Mouse (Mus musculus): ENCODE data around the gene Atxn1.
A peak's percentile ranks its signal among the peaks of the same experiment; 100 is the strongest.

Atxn1 gene

DNA sequence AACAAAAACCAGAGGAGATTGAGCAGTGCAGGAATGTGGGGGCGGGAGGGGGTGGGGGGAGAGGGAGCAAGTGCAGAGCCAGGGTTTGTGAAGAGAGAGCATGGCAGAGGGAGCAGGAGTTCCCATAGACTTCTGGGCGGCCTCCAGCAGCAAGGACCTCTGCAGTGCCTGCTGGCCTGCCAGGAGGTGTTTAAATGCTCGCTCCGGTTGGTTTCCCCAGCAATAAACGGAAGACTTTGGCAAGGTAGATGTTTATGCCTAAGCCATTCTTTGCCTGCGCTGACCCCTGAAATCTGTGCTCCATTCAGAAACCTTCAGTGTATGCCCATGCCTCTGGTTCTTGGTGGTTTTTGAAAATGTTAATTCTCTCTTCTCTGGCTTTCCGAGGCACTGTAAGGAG, 438.6 kb downstream of the Atxn1 start:
- no peak for DNase-seq (ENCODE audit: low read depth, low spot score)

DNA sequence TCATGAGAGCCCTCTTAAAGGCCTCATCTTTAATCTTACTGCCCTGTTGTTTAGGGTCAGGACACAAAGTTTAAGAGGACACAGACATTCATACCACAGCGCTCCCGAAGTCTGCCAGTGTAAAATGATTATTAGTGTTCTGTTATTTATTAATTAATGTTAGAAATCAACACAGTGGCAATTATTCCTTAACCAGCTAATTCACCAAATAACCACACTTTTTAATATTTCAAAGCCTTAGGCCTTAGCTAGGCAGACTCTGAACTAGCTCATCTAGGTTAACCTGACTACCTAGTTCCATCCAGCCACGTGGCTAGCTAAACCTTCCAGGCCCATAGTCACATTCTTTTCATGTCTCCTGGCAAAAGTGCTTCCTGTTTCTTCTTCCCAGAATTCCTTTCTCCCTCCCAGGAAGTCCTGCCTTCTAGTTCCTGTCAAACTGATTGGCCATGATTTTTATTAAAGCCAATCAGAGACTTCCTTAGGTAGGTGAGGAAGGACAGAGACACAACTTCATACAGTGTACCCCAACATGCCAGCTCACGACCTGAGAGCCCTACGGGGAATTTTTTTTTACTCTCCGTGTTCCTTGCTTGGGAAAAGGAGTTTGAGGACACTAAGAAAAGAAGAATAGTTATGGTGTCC, 439.9 kb downstream of the Atxn1 start:
- no peak for DNase-seq (ENCODE audit: low read depth, low spot score)

DNA sequence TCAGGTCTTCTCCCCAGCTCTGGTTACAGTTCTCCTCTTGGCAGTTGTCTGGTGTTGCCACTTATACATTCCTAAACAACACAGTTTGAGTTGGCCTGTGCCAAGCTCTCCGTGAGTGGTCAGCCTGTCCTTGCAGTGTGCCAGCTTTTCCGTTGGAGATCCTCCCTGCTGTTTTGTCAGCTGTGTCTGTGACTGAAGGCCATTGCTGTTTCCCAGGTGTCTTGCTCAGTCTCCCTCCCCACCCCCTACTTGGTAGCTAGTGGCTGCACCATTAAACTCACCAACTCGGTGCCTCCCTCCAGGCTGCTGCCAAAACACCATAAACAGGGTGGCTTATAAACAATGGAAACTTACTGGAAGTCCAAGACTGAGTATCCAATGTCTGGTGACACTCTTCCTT, 440.5 kb downstream of the Atxn1 start:
- no peak for DNase-seq (ENCODE audit: low read depth, low spot score)

DNA sequence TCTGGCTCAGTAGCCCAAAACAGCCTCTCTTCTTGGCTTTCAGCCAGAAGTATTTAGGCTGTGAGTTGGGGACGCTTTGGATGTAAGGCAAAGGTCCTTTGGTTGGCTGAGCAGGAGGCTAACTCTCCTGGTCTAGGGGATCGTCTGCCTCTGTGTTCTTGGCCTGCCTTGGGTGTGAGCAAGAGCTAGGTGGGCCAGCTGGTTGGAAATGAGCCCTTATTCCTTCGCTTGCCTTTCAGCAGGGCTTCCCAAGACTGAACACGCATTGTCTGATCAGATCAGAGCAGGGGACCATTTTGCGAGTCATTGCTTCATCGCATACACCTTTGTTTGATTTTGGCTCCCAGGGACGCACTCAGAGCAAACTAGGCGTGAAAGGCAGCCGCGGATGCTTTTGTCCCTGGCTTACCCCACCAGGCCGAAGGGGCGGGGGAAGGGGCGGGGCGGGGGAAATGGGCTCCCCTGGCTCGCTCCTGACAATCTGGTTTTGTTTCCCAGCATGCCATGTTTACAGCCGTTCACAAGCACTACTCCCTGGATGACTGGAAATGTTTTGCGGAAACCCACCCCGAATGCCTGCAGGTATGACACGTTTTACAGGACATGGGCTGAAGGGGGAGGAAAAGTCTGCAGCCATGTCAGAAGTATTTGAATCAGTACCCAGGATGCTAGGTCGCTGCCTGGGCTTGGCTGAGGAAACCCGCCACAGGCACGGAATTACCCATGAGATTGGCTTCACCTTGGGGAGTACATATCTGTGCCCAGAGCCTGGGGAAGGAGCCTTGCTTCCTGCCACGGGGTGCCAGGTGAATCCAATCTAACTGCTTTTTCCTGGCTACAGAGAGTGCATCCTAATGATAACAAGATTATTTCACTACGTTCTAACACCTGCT, 448.1 kb downstream of the Atxn1 start:
- no peak for DNase-seq (ENCODE audit: low read depth, low spot score)

DNA sequence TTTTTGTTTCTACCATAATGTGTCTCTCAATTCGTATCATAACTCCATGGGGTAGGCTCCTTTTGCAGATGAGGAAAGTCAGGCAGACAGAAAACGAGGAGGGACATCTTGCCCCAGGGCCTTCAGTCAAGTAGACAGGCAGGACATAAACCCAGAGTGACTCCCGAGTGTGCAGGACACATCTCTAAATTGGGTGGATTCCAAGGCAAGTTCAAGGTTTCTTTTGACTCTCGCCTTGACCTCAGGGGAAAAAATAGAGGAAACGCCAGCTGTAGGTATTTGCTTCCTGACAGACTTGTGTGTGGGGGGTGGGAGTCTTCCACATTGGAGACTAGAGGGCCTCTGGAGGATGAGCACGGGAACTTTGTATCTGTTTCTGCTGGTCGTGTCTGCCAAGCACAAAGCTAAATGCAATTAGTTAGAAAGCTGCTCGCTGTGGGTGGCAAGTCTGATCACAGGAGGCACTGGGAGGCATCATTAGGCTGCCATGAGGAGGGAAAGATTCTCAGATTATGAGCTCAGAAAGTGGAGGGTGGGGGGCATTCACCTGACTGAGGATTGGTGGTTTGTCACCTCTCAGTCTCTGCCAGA, 449.9 kb downstream of the Atxn1 start:
- DNase-seq (ENCODE audit: low read depth, low spot score), result no peak

DNA sequence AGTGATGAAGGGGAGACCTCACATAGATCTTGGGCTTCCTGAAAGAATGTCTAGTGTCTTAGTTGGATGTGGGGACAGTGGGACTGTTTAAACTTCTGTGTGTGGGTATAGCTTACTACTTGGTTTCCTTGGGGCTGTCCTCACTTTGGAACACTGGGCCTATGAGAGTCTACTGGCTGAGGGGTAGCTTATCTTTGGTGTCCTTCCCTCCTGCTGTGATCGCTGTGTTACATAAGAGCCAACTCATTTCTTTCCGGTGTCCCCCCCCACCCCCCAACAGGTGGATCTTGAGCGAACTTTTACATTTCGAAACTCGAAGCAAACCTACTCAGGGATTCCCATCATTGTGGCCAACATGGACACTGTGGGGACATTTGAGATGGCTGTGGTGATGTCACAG, 450.7 kb downstream of the Atxn1 start:
- DNase-seq (ENCODE audit: low read depth, low spot score), result no peak

DNA sequence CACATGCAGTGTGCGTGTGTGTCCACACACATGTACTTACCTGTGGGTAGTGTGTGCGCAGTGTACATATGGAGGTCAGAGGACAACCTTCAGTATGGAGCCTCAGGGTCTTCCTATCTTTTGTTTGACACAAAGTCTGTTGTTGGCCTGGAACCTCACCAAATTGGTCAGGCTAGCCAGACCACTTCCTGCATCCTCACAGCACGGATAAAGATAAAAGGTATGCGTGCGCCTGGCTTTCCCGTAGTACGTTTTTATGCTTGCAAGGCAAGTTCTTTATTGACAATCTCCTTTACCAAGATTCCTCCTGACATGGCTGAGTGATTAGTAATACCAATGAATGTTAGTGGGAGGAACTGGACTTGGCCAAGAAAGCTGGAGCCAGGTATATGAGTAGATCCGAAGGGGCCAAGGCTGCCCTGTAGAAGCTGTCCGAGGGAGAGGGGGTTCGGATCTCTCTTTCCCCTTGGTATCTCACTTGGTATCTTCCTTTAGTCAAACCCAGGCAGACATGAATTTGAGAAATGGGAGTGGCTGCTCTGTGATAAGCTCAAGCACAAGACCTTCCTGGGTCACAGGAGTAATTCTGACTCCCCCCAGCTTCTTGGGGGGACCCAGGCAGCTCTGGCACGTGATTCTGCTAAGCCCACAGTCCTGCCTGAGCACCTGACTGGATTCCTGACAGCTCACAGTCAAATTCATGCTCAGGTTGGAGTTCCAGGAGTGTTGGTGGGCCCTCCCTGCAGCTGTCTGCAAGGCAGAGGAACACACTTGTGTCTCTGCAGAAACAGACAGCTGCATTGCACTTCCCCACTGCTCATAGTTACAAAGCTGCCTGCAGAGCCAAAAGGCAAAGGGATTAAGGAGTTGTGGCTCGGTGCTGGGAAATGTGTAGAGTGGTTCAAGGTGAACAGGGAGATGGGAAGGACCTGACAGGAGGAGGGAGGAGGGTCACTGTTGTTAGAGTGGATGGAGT, 451.5 kb downstream of the Atxn1 start:
- DNase-seq (ENCODE audit: low read depth, low spot score), result no peak

DNA sequence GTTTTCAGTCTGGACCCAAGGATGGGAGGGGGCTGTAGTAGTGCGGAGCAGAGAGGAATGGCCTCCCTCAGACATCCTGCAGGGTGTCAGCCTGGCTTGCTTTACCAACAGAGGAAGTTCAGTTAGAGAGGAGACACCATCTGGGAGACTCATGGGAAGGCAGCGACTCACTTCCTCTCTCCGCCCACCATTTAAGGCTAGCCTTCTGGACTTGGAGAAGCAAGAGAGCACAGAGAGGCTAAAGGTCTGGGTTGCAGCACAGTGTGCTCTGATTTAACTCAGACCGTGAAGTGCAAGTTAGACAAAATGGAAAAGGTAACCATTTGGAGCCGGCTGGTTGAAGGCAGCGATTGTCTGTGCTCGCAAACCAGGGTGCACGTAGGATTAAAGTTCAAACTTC, 452.3 kb downstream of the Atxn1 start:
- DNase-seq (ENCODE audit: low read depth, low spot score), result no peak

DNA sequence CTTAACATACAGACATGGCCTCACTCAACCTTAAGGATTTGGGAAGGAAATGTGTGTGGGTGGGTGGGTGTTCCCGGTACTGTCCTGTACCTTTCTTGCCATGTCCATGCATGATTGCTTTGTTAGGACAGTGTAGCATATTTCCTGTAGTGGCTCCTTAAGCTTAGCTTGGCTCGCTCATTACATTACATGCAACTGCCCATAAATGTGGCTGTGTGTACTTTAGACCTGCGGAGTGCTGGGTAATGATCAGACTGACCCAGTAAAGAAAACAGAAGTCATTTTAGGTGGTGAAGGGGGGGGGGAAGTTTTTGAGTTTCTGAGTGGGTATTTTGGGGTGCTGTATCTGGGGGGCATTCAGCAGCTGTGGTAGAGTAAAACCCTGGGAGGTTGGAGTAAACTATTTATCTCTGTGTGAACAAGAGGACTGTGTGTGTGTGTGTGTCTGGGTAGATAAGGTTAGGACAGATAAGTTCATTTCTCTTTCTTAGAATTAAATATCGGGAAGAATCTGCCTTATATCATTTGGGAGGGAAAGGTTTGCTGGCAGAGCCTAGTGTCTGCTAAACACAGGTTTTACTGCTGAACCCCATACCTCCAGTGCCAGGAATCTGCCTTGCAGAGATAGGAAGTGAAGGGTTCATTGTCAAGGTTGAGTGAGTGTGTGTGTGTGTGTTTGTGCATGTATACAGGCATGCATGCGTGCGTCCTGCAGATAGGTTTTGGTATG, 452.9 kb downstream of the Atxn1 start:
- no peak for DNase-seq (ENCODE audit: low read depth, low spot score)

DNA sequence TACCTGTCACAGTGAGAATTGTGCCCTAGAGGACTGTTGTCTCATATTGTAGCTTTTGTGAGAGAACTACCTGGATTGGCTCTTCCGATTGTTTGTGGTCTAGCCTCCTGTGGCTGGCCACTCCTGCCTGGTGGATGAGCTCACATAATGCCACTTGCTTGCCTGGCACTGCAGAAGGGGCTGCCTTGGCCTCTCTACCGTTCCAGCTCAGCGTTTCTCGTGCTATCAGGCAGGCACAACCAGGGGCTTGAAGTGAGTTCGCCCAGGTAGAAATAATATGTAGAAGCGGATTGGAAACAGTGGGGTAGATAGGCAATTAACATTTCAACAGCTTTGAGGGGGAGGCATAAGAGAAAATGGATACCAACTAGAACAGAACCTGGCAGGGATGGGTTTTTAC, 455.4 kb downstream of the Atxn1 start:
- DNase-seq (ENCODE audit: low read depth, low spot score), result no peak

DNA sequence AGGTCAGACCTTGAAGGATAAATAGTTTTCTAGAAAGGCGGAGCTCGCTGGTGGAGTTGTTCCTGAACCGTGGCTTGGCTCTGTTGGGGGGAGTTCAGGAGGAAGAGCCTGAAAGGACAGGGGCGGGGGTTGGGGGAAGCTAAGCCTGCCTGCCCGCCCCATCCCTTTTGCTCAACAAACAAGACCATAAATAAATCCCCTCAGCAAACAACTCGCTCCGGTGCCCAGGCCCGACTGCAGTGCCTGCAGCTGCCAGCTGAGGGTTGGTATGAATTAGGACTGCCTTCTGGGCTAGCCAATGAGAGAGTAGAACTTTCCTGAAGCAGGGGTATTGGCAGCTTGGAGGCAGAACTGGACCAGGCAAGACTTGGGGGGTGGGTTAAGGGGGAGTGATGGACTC, 456.3 kb downstream of the Atxn1 start:
- peak; percentile 86 for DNase-seq (ENCODE audit: low read depth, low spot score)

DNA sequence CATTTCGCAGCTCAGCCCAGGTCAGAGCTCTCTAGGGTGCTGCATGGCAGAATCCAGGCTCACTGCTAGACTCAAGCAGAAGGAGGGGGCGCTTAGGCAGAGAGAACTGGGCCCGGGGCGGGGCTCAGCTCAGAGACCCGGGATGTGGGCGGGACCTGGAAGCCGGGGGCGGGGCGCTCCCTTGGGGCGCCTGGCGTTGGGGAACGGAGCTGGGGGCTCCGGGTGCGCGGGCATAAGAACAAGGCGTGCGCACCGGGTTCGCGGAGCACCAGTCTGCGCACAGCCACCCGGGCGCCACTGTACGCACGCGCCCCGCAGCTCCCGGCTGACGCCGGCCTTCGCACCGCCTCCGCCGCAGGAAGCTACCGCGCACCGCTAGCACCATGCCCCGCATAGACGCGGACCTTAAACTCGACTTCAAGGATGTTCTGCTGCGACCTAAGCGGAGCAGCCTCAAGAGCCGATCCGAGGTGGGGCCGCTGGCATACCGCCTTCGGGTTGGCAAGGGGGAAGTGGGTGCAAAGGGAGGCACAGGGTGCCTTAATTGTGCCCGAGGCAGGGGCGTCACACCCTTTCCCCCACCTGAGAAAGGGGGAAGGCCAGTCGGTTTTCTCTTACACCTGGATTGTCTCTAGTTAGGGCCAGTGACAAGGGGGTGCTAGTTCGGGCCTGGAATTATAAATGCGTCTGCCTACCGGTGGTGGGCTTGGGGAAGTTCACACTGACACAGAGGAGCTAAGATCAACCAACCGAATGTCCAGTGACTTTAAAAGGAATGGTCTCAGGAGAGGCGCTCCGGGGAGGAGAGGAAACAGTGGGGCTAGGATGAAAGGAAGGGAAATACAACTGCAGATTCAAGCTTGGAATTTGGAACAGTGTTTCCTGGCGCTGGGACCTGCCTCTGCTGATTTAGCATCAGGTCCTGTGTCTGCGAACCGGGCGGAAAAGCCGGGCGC, 457.3 kb downstream of the Atxn1 start, which contains the start of gene Gmpr:
TSS of gene Gmpr (plus strand) at position 171 of the 956 bp plus-strand sequence.
- DNase-seq (ENCODE audit: low read depth, low spot score), result peak; percentile 71

DNA sequence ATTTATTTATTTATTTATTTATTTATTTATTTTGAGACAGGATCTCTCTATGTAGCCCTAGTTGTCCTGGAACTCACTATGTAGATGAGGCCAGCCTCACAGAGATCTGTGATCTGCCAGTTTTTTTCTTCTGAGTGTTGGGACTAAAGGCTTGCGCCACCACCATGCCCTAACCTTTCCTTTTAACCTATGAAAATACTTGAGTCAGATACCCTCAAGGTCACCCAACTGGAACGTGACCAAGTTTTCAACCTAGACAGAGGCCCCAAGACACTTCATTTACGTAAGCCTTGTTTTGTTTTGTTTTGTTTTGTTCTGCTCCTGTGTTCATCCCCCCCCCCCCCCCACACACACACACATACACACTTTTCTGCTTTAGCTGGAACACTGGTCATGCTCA, 459.3 kb downstream of the Atxn1 start:
- DNase-seq (ENCODE audit: low read depth, low spot score), result no peak

DNA sequence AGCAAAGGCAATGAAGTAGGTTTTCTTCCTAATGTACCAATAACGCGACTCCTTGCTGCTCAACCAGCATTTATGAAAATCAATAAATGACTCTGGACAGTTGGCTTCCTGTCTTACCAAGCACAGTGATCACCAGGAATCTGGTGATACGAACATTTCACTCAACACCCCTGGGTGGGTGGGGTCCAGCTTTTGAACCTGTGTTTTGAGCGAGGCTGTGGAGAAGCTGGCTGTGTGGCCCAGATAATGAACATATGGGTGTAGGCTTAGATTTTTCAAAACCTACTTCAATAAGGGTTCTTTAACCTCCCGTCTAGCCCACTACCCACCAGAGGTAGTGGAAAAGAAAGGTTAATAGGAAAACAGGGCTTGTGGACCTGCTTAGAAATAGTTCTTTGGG, 462.0 kb downstream of the Atxn1 start:
- no peak for DNase-seq (ENCODE audit: low read depth, low spot score)

DNA sequence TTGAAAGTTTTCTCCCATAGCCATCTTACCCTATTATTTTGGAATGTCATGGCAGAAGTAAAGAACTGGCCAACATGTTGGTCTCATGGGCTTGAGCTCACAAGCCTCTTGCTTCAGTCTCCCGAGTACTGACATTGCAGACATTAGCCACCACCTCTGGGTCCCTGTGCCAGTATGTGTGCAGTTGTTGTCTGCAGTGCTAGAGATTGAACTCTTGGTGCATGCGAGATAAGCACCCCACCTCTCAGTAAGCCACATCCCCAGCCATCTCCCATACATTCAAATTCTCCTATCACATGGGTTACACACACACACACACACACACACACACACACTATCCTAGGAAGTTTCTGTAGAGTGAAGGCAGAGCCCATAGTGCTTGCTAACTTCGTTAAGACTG, 464.9 kb downstream of the Atxn1 start:
- DNase-seq (ENCODE audit: low read depth, low spot score), result no peak

Measured in skeletal muscle tissue, adult 2 months (tissue).